Mouse (Mus musculus) midbrain, embryonic 14.5 days (tissue): Measurements from ENCODE around the gene Adipor1. TPM values are rescaled to one million over a fixed set of nuclear protein-coding genes. Genes with fewer than 3 reads are reported as not detected.

Experiments used
- ATAC-seq: fragments of 200-750 bp; cut with Nextera tagmentation; 2 replicates; pipeline ENCODE4 v1.8.0; 2017; ENCODE audit warnings: moderate number of reproducible peaks, moderate library complexity; ENCODE audit not compliant: low FRiP score, low TSS enrichment
- DNase-seq: peaks from one replicate; pipeline ENCODE4 v3.0.0-alpha.2; 2015
- H3K27ac ChIP-seq: fragments of 300-500 bp; sonication (generic); replicated peaks from 2 replicates; pipeline ENCODE4 v1.5.1; 2014; ENCODE audit warnings: mild to moderate bottlenecking, low read depth, low read length, moderate library complexity
- H3K27me3 ChIP-seq: fragments of 300-500 bp; sonication (generic); 2 replicates; pipeline ENCODE4 v1.6.1; 2014; ENCODE audit warnings: low read length, control low read depth, mixed read lengths; ENCODE audit not compliant: control insufficient read depth, insufficient read depth
- H3K36me3 ChIP-seq: fragments of 300-500 bp; sonication (generic); 2 replicates; pipeline ENCODE4 v1.6.1; 2014; ENCODE audit warnings: low read length, control low read depth; ENCODE audit not compliant: control insufficient read depth, insufficient read depth
- H3K4me1 ChIP-seq: fragments of 300-500 bp; sonication (generic); 2 replicates; pipeline ENCODE4 v1.6.1; 2014; ENCODE audit warnings: mild to moderate bottlenecking, antibody characterized with exemption, low read length, control low read depth; ENCODE audit not compliant: control insufficient read depth, insufficient read depth
- H3K4me2 ChIP-seq: fragments of 300-500 bp; sonication (generic); 2 replicates; pipeline ENCODE4 v1.6.1; 2014; ENCODE audit warnings: mild to moderate bottlenecking, low read length, moderate library complexity
- H3K4me3 ChIP-seq: fragments of 300-500 bp; sonication (generic); replicated peaks from 2 replicates; pipeline ENCODE4 v1.5.1; 2014; ENCODE audit warnings: low read depth, low read length
- H3K9ac ChIP-seq: fragments of 300-500 bp; sonication (generic); replicated peaks from 2 replicates; pipeline ENCODE4 v1.6.1; 2014; ENCODE audit warnings: mild to moderate bottlenecking, low read length, moderate library complexity
- H3K9me3 ChIP-seq: fragments of 300-500 bp; sonication (generic); 2 replicates; pipeline ENCODE4 v1.6.1; 2016; ENCODE audit warnings: low read length, control low read depth, mixed read lengths; ENCODE audit not compliant: control insufficient read depth
- WGBS: fragments of 180-500 bp; shearing (Covaris S2); extraction: QIAGEN DNeasy Blood & Tissue Kit; methylation state at CpG from one replicate; pipeline ENCODE4 v1.1.7; 2014; 5-methylcytosine and 5-hydroxymethylcytosine counted together
- polyA plus RNA-seq: library from polyadenylated mRNA; unstranded; fragments of >200 nt; fragmentation: Nextera tagmentation; extraction: Ambion mirVana; gene quantifications from 2 replicates; pipeline ENCODE4 v1.2.1, GENCODE M21; 2014

Gene Adipor1
- polyA plus RNA-seq, 1 experiment from 2014 or later: 70.5 TPM

DNA sequence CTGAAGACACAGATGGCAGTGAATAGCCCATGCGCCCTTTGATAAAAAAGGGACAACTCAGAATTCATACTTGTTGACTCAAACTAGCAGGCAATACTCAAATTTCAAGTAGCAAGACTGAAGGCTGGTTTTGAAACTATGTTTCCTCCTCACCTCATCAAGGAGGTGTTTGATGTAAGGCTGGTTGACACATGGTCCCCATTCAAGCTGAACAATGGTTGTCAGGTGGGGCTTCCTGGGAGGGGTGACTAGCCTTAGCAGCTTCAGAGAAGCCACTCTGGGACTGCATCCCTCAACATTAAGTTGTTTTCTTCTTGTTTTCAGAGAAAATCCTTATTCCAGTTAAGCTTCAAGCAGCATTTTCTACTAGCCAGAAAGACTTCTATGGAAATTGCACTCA, 29.5 kb upstream of the Adipor1 start, which contains the start of gene 4933406M09Rik:
4933406M09Rik (plus strand) TSS at position 275 of the 400 bp plus-strand sequence.
- DNase-seq: no peak
- Histone ChIP-seq H3K4me1 (no peaks in the 10 kb centered on the region), H3K9ac (no peak within 1 kb of the TSS), H3K4me3 (no peak within 1 kb of the TSS), H3K27ac (no peak within 1 kb of the TSS), H3K36me3 (no peaks in the 10 kb centered on the region), H3K9me3 (no peaks in the 10 kb centered on the region), H3K4me2 (no peak within 1 kb of the TSS), H3K27me3 (no peaks in the 10 kb centered on the region)
- WGBS: 90% methylated on average over 1 of the region's 1 CpGs
- no peak for ATAC-seq

DNA sequence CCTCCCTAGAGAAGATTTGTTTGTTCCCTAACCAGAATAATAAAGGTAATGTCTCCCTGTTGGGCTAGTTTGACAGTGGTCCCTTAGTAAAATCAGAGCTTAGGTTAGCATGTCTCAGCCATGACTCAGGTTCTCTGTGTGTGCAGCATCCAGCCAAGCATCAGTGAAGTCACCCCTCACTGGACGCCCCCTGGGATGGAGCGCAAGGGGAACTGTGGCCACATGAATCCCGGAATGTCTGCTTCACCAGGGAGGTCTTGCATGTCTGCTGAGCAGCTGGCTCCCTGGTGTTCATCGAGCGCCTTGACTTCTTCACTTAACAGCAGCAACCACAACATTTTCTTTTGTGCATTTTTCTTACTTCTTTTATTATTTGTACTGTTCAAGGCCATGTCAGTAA, 21.4 kb upstream of the Adipor1 start:
- Histone ChIP-seq H3K9me3 (no peaks in the 10 kb centered on the region), H3K36me3 (no peaks in the 10 kb centered on the region), H3K4me3 (no peak overlapping the region), H3K27me3 (no peaks in the 10 kb centered on the region), H3K4me2 (no peak overlapping the region), H3K9ac (no peak overlapping the region), H3K27ac (no peak overlapping the region), H3K4me1 (no peaks in the 10 kb centered on the region)
- WGBS: 52% methylated on average over 5 of the region's 5 CpGs
- no peak for ATAC-seq
- no peak for DNase-seq

- no peaks in the 10 kb centered on the region for H3K4me1 ChIP-seq
- H3K27me3 ChIP-seq: peaks cover 3% of the 10 kb centered on the region; the same call in 1 of the 2 replicates
- ATAC-seq (no peak), DNase-seq (no peak)
- 91% methylated on average over 12 of the region's 12 CpGs for WGBS
- no peaks in the 10 kb centered on the region for H3K36me3 ChIP-seq
- 0 out of 2 replicates have a peak, but pooled peaks cover 2% of the 10 kb centered on the region for H3K9me3 ChIP-seq
- H3K27ac ChIP-seq: no peak overlapping the region
- H3K4me3 ChIP-seq: no peak overlapping the region
- H3K4me2 ChIP-seq: no peak overlapping the region
- H3K9ac ChIP-seq: no peak overlapping the region
Measured at GRCm38 (mm10) chr1:134398210-134398609, 17.0 kb upstream of the Adipor1 start.

- Histone ChIP-seq H3K4me1 (no peaks in the 10 kb centered on the region), H3K4me3 (no peak overlapping the region), H3K9ac (no peak overlapping the region), H3K36me3 (no peaks in the 10 kb centered on the region), H3K4me2 (no peak overlapping the region), H3K27ac (no peak overlapping the region), H3K9me3 (0 out of 2 replicates have a peak, but pooled peaks cover 2% of the 10 kb centered on the region), H3K27me3 (peaks cover 3% of the 10 kb centered on the region; the same call in 1 of the 2 replicates)
- ATAC-seq (no peak), DNase-seq (no peak)
- WGBS: 61% methylated on average over 5 of the region's 5 CpGs
Measured at GRCm38 (mm10) chr1:134399735-134400134, 15.4 kb upstream of the Adipor1 start.

- Histone ChIP-seq H3K4me3 (peak within 1 kb of the TSS; percentile 70), H3K9me3 (no peaks in the 10 kb centered on the region), H3K4me2 (peak within 1 kb of the TSS; percentile 75), H3K9ac (peak within 1 kb of the TSS; percentile 65), H3K4me1 (0 out of 2 replicates have a peak, but pooled peaks cover 4% of the 10 kb centered on the region), H3K36me3 (0 out of 2 replicates have a peak, but pooled peaks cover 10% of the 10 kb centered on the region), H3K27ac (0 out of 2 replicates have a peak within 1 kb of the TSS, but pooled peaks have one; percentile 32), H3K27me3 (no peaks in the 10 kb centered on the region)
- peak; percentile 82 for DNase-seq
- 2% methylated on average over 43 of the region's 43 CpGs for WGBS
- ATAC-seq: peak; percentile 89
Measured at GRCm38 (mm10) chr1:134405509-134406413, 9.4 kb upstream of the Adipor1 start, which contains the start of gene Cyb5r1. Cyb5r1 (plus strand) TSS chr1:134405559.

- Histone ChIP-seq H3K9ac (peak overlapping the region; percentile 65), H3K9me3 (no peaks in the 10 kb centered on the region), H3K4me1 (0 out of 2 replicates have a peak, but pooled peaks cover 4% of the 10 kb centered on the region), H3K4me2 (peak overlapping the region; percentile 75), H3K4me3 (peak overlapping the region; percentile 70), H3K27me3 (no peaks in the 10 kb centered on the region), H3K36me3 (0 out of 2 replicates have a peak, but pooled peaks cover 10% of the 10 kb centered on the region), H3K27ac (no peak overlapping the region)
- DNase-seq: no peak
- no peak for ATAC-seq
- 34% methylated on average over 8 of the region's 8 CpGs for WGBS
Measured at GRCm38 (mm10) chr1:134406414-134406771, 8.8 kb upstream of the Adipor1 start.

GRCm38 (mm10) chr1:134408080-134408479, 7.1 kb upstream of the Adipor1 start:
- Histone ChIP-seq H3K9ac (no peak overlapping the region), H3K27ac (no peak overlapping the region), H3K36me3 (0 out of 2 replicates have a peak, but pooled peaks cover 10% of the 10 kb centered on the region), H3K9me3 (no peaks in the 10 kb centered on the region), H3K4me1 (0 out of 2 replicates have a peak, but pooled peaks cover 4% of the 10 kb centered on the region), H3K4me2 (no peak overlapping the region), H3K27me3 (no peaks in the 10 kb centered on the region), H3K4me3 (no peak overlapping the region)
- no peak for DNase-seq
- ATAC-seq: no peak
- 68% methylated on average over 8 of the region's 8 CpGs for WGBS

- no peak overlapping the region for H3K4me2 ChIP-seq
- DNase-seq (no peak), ATAC-seq (no peak)
- H3K9me3 ChIP-seq: no peaks in the 10 kb centered on the region
- no peaks in the 10 kb centered on the region for H3K27me3 ChIP-seq
- peaks cover 17% of the 10 kb centered on the region for H3K4me1 ChIP-seq
- no peak overlapping the region for H3K9ac ChIP-seq
- 95% methylated on average over 9 of the region's 9 CpGs for WGBS
- no peak overlapping the region for H3K4me3 ChIP-seq
- 0 out of 2 replicates have a peak, but pooled peaks cover 10% of the 10 kb centered on the region for H3K36me3 ChIP-seq
- no peak overlapping the region for H3K27ac ChIP-seq
Measured at GRCm38 (mm10) chr1:134411706-134412629, 3.2 kb upstream of the Adipor1 start.
